Mouse (Mus musculus) granulocyte monocyte progenitor cell, adult 5-6 weeks (primary cell): ENCODE results near the gene Gstp3. TPM values are rescaled to one million over a fixed set of nuclear protein-coding genes. Genes with fewer than 3 reads are reported as not detected.

Source experiments
- ATAC-seq: replicated peaks from 2 replicates; pipeline ENCODE4 v1.8.0; 2016; ENCODE audit warnings: mild to moderate bottlenecking, moderate TSS enrichment, inconsistent platforms; ENCODE audit not compliant: poor library complexity, severe bottlenecking
- total RNA-seq, 2 experiments: library from RNA; stranded (forward) in 1 of 2; stranded (reverse) in 1 of 2; fragments of 200-712, 200-1000 nt in 1 of 2; fragments of >200 nt in 1 of 2; fragmentation: Nextera tagmentation in 1 of 2; gene quantifications; 2 replicates each; pipeline ENCODE4 v1.2.3; 2014 to 2017

Gstp3 gene
- total RNA-seq (2014; fragmentation: Nextera tagmentation), result not detected in 2 replicates
- total RNA-seq (2017), result 0.65 TPM in 1 of 2 replicates, not detected in the other

GRCm38 (mm10) chr19:4059069-4059740 is at the start of gene Gstp3:
Gstp3 (minus strand) TSS chr19:4059569.
- peak; percentile 79 for ATAC-seq

GRCm38 (mm10) chr19:4108535-4108934 is 49.2 kb upstream of the Gstp3 start:
- no peak for ATAC-seq

GRCm38 (mm10) chr19:4106654-4107053 is 47.3 kb upstream of the Gstp3 start:
- ATAC-seq, result no peak

GRCm38 (mm10) chr19:4104675-4105194 is 45.4 kb upstream of the Gstp3 start:
- ATAC-seq, result no peak

- no peak for ATAC-seq
Observed at GRCm38 (mm10) chr19:4103792-4104191, 44.4 kb upstream of the Gstp3 start.

GRCm38 (mm10) chr19:4103294-4103693 is 43.9 kb upstream of the Gstp3 start:
- ATAC-seq, result no peak

GRCm38 (mm10) chr19:4102626-4103025 is 43.3 kb upstream of the Gstp3 start:
- ATAC-seq, result no peak

- ATAC-seq, result no peak
Observed at GRCm38 (mm10) chr19:4102049-4102448, 42.7 kb upstream of the Gstp3 start.

- ATAC-seq, result no peak
Observed at GRCm38 (mm10) chr19:4101466-4101865, 42.1 kb upstream of the Gstp3 start.

GRCm38 (mm10) chr19:4100718-4101261 is 41.4 kb upstream of the Gstp3 start:
- ATAC-seq, result no peak

- ATAC-seq, result 0 out of 2 replicates have a peak, but pooled peaks have one; percentile 6
Observed at GRCm38 (mm10) chr19:4099837-4100717, 40.7 kb upstream of the Gstp3 start, which contains the start of gene Pitpnm1. Pitpnm1 (plus strand) TSS chr19:4099998.

- ATAC-seq, result peak; percentile 26
Observed at GRCm38 (mm10) chr19:4099056-4099455, 39.7 kb upstream of the Gstp3 start.

- ATAC-seq, result peak; percentile 28
Observed at GRCm38 (mm10) chr19:4098426-4098825, 39.1 kb upstream of the Gstp3 start.

- ATAC-seq, result peak; percentile 18
Observed at GRCm38 (mm10) chr19:4097441-4097825, 38.1 kb upstream of the Gstp3 start.

GRCm38 (mm10) chr19:4096642-4097440 is 37.5 kb upstream of the Gstp3 start, which contains the start of gene Cdk2ap2:
Cdk2ap2 (plus strand) TSS chr19:4097182.
- peak; percentile 70 for ATAC-seq

GRCm38 (mm10) chr19:4095802-4096201 is 36.4 kb upstream of the Gstp3 start:
- ATAC-seq, result no peak

- ATAC-seq, result no peak
Observed at GRCm38 (mm10) chr19:4094774-4095303, 35.5 kb upstream of the Gstp3 start.

- ATAC-seq, result no peak
Observed at GRCm38 (mm10) chr19:4094348-4094747, 35.0 kb upstream of the Gstp3 start.

- ATAC-seq, result no peak
Observed at GRCm38 (mm10) chr19:4093772-4094171, 34.4 kb upstream of the Gstp3 start.

GRCm38 (mm10) chr19:4092750-4093149 is 33.4 kb upstream of the Gstp3 start:
- ATAC-seq, result no peak
